Mouse (Mus musculus): ENCODE measurements around the gene Gm8247. TPM values are rescaled to one million over a fixed set of nuclear protein-coding genes. Genes with fewer than 3 reads are reported as not detected.
"Not testable (repeated sequence)": the region's sequence is repeated elsewhere in the genome, so short reads cannot be mapped to it uniquely, and the experiment has no call there.

The Gm8247 gene
- not detected for total RNA-seq (2022)

DNA sequence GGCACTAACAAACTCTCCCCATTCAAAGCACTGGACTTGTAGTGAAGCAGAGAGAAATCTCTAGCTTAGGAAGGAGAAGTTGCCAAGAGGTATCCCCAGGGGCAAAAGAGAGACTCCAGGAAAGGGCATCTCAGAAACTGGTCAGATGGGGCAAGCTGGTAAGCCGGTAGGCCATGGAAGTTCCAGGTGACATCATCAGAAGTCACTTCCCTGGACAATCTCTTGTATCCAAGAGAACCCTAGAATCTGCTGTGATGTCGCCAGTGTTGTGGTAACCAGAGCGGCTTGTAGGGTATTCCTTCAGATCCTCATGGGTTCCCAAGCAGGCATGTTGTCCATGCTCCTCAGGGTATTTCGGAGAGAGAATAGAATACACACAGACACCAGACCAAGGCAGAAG, at the start of gene Gm8247:
Gm8247 (plus strand) TSS at position 301 of the 400 bp plus-strand sequence.
- not testable (repeated sequence) for DNase-seq (ENCODE audit: low spot score in 2 of 2)

DNA sequence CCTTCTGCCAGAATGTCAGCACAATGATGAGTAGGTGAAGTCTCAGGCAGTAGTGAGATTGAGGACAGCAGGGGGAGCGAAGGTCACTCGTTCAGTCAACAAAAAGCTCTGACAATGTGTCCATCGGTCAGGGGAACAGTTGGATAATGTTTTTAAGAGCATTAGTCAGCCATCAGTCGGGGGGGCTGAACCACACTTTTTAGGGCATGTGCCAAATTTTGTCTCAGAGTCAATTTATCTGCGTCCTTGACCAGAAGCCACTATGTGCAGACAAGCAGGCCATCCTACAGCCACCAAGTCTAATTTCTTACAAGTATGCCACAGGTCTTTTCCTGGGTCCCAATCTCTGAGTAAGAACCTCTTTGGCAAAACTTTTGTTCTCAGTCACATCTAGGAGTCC, 35.0 kb upstream of the Gm8247 start:
- DNase-seq (ENCODE audit: low spot score in 2 of 2), result not testable (repeated sequence)

DNA sequence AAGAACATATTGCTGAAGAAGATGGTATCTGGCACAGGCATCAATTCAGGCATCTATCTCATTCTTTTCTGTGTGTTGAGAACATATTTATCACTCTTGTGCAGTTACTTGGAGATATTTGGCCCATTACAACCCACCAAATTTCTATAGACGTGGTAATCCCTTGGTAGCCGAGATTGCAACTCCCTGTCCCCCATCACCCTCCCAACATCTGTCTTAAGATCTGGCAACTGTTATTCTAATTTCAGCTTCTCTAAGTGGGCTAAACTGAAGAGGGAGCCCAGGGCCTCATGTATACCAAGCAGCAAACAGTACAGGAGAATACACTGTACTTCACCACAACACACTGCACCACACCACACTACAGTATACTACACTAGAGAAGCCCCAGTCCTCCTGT, 8.8 kb downstream of the Gm8247 start:
- not testable (repeated sequence) for DNase-seq (ENCODE audit: low spot score in 2 of 2)

DNA sequence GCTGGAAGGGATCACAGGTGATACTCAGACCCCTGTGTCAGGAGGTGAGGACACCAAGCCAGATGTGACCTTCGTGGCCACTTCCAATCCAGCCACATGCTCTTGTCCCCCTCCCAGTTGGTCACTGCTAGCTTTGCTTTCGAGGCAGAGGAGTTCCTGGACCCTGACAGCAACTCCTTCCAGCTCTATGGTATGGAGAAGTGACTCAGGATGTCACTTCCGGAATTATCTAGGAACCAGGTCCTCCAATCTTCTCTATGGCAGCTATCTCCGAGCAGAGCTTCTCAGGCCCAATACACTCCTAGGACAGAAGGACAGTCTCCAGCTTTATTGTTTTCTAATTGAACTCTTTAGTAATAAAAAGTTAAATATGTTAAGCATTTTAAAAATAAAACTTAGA, 44.8 kb downstream of the Gm8247 start, which contains the start of gene Gm5624:
Gm5624 (minus strand) TSS at position 202 of the 400 bp plus-strand sequence.
- not testable (repeated sequence) for DNase-seq (ENCODE audit: low spot score in 2 of 2)

Other genes starting within 250 kb of the Gm8247 start
- not detected for gene Gm5930, start 244.6 kb upstream of the Gm8247 start, total RNA-seq (2022)
- not detected for gene Gm8229, start 217.8 kb upstream of the Gm8247 start, total RNA-seq (2022)
- gene Gm3371, start 172.5 kb upstream of the Gm8247 start, total RNA-seq (2022), result not detected
- not detected for gene Gm8232, start 149.5 kb upstream of the Gm8247 start, total RNA-seq (2022)
- gene BC061237, start 90.7 kb upstream of the Gm8247 start, total RNA-seq (2022), result not detected
- not detected for gene Gm17093, start 64.9 kb upstream of the Gm8247 start, total RNA-seq (2022)
- not detected for gene Gm5624, start 44.8 kb downstream of the Gm8247 start, total RNA-seq (2022)
- not detected for gene Gm8257, start 123.3 kb downstream of the Gm8247 start, total RNA-seq (2022)
- under 1 TPM in 2 of 4 experiments, not detected in 2; 0.20 to 0.27 TPM for gene Gm8267, start 167.2 kb downstream of the Gm8247 start, total RNA-seq (2022)

Data from layer of hippocampus, adult 8-10 months (tissue).